Mouse (Mus musculus): Measurements from ENCODE around the gene Fam92b. TPM values are rescaled to one million over a fixed set of nuclear protein-coding genes. Genes with fewer than 3 reads are reported as not detected.

Fam92b gene
- total and polyA plus RNA-seq, 2 experiments from 2014 or later: 1.0 to 1.7 TPM

- H3K27me3 ChIP-seq (ENCODE audit: insufficient read depth, low read length): no peaks in the 10 kb centered on the region
- no peak overlapping the region for H3K4me2 ChIP-seq (ENCODE audit: low read depth, low read length, poor library complexity, severe bottlenecking)
- H3K4me3 ChIP-seq (ENCODE audit: low read depth, low read length): no peak overlapping the region
- H3K9me3 ChIP-seq (ENCODE audit: low read length): no peaks in the 10 kb centered on the region
- no peak overlapping the region for H3K9ac ChIP-seq (replicated peaks; ENCODE audit: low read length, poor library complexity, severe bottlenecking)
- no peaks in the 10 kb centered on the region; the same call in 1 of the 2 replicates for H3K4me1 ChIP-seq (ENCODE audit: insufficient read depth, low read length)
- 0 out of 2 replicates have a peak, but pooled peaks have one; percentile 39 for ATAC-seq (ENCODE audit: low FRiP score)
- no peak overlapping the region for H3K27ac ChIP-seq (ENCODE audit: low read depth, low read length)
- no peak for TF ChIP-seq CTCF (IDR thresholded peaks at IDR 0.05)
- 25% methylated on average over 12 of the region's 13 CpGs for WGBS
- H3K36me3 ChIP-seq (ENCODE audit: insufficient read depth, low read length): no peaks in the 10 kb centered on the region
- DNase-seq (ENCODE audit: low spot score): peak; percentile 71
These were observed 39.9 kb upstream of the Fam92b start for GRCm38 (mm10) chr8:120216855-120217830.

GRCm38 (mm10) chr8:120215416-120216141 is 38.3 kb upstream of the Fam92b start:
- Histone ChIP-seq H3K4me1 (ENCODE audit: insufficient read depth, low read length) (no peaks in the 10 kb centered on the region; the same call in 1 of the 2 replicates), H3K9ac (replicated peaks; ENCODE audit: low read length, poor library complexity, severe bottlenecking) (no peak overlapping the region), H3K36me3 (ENCODE audit: insufficient read depth, low read length) (no peaks in the 10 kb centered on the region), H3K27me3 (ENCODE audit: insufficient read depth, low read length) (no peaks in the 10 kb centered on the region), H3K9me3 (ENCODE audit: low read length) (no peaks in the 10 kb centered on the region), H3K27ac (ENCODE audit: low read depth, low read length) (no peak overlapping the region), H3K4me2 (ENCODE audit: low read depth, low read length, poor library complexity, severe bottlenecking) (no peak overlapping the region), H3K4me3 (ENCODE audit: low read depth, low read length) (no peak overlapping the region)
- no peak for ATAC-seq (ENCODE audit: low FRiP score)
- peak; percentile 69 for DNase-seq (ENCODE audit: low spot score)
- WGBS: 39% methylated on average over 7 of the region's 7 CpGs
- TF ChIP-seq CTCF (IDR thresholded peaks at IDR 0.05): no peak

- Histone ChIP-seq H3K4me1 (ENCODE audit: insufficient read depth, low read length) (no peaks in the 10 kb centered on the region; the same call in 1 of the 2 replicates), H3K9me3 (ENCODE audit: low read length) (no peaks in the 10 kb centered on the region), H3K9ac (replicated peaks; ENCODE audit: low read length, poor library complexity, severe bottlenecking) (no peak overlapping the region), H3K4me3 (ENCODE audit: low read depth, low read length) (no peak overlapping the region), H3K4me2 (ENCODE audit: low read depth, low read length, poor library complexity, severe bottlenecking) (no peak overlapping the region), H3K27ac (ENCODE audit: low read depth, low read length) (no peak overlapping the region), H3K36me3 (ENCODE audit: insufficient read depth, low read length) (no peaks in the 10 kb centered on the region), H3K27me3 (ENCODE audit: insufficient read depth, low read length) (no peaks in the 10 kb centered on the region)
- ATAC-seq (ENCODE audit: low FRiP score): no peak
- TF ChIP-seq CTCF (IDR thresholded peaks at IDR 0.05): no peak
- DNase-seq (ENCODE audit: low spot score): peak; percentile 75
- 61% methylated on average over 5 of the region's 5 CpGs for WGBS
These were observed 36.7 kb upstream of the Fam92b start for GRCm38 (mm10) chr8:120213939-120214338.

GRCm38 (mm10) chr8:120213229-120213628 is 36.0 kb upstream of the Fam92b start:
- Histone ChIP-seq H3K9ac (replicated peaks; ENCODE audit: low read length, poor library complexity, severe bottlenecking) (no peak overlapping the region), H3K4me1 (ENCODE audit: insufficient read depth, low read length) (no peaks in the 10 kb centered on the region; the same call in 1 of the 2 replicates), H3K4me3 (ENCODE audit: low read depth, low read length) (no peak overlapping the region), H3K27me3 (ENCODE audit: insufficient read depth, low read length) (no peaks in the 10 kb centered on the region), H3K27ac (ENCODE audit: low read depth, low read length) (no peak overlapping the region), H3K9me3 (ENCODE audit: low read length) (no peaks in the 10 kb centered on the region), H3K36me3 (ENCODE audit: insufficient read depth, low read length) (no peaks in the 10 kb centered on the region), H3K4me2 (ENCODE audit: low read depth, low read length, poor library complexity, severe bottlenecking) (no peak overlapping the region)
- no peak for DNase-seq (ENCODE audit: low spot score)
- TF ChIP-seq CTCF (IDR thresholded peaks at IDR 0.05): no peak
- no peak for ATAC-seq (ENCODE audit: low FRiP score)
- 97% methylated on average over 3 of the region's 3 CpGs for WGBS

GRCm38 (mm10) chr8:120212596-120212995 is 35.3 kb upstream of the Fam92b start:
- Histone ChIP-seq H3K9me3 (ENCODE audit: low read length) (no peaks in the 10 kb centered on the region), H3K9ac (replicated peaks; ENCODE audit: low read length, poor library complexity, severe bottlenecking) (no peak overlapping the region), H3K4me2 (ENCODE audit: low read depth, low read length, poor library complexity, severe bottlenecking) (no peak overlapping the region), H3K4me1 (ENCODE audit: insufficient read depth, low read length) (no peaks in the 10 kb centered on the region; the same call in 1 of the 2 replicates), H3K36me3 (ENCODE audit: insufficient read depth, low read length) (no peaks in the 10 kb centered on the region), H3K27me3 (ENCODE audit: insufficient read depth, low read length) (no peaks in the 10 kb centered on the region), H3K27ac (ENCODE audit: low read depth, low read length) (no peak overlapping the region), H3K4me3 (ENCODE audit: low read depth, low read length) (no peak overlapping the region)
- WGBS: 85% methylated on average over 7 of the region's 7 CpGs
- TF ChIP-seq CTCF (IDR thresholded peaks at IDR 0.05): no peak
- DNase-seq (ENCODE audit: low spot score) (no peak), ATAC-seq (ENCODE audit: low FRiP score) (no peak)
